Comparison of ENCODE assay signal across 10 mouse cellular contexts in the genomic region with DNA sequence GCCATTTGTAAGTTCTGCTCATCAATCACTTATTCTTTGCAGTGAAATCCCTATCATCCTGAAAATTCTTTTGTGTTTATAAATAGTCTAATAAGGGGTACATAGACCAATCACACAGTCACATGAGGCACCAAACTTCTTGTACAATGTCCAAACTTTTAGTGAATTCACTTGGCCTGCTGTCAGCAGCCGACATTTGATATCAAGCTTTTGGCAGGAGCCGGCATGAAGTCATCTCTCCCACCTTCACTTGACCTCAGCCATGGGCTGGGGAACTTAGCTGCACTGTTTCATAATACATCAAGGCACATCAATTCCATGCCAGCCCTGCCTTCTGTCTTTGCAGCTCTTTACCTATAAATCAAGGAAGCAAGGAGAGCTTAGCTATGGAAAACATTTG.
DNase-seq lines count a peak whose midpoint lies in the region; ATAC-seq lines count a peak whose summit lies in the region.
"Had no signal": no experiment of that assay in that cellular context is flagged by ENCODE, and none has a peak within 500 bp of the region (broad histone marks: within the 10 kb centered on the region; RNA-seq: fewer than 3 reads in every experiment).

No protein-coding gene starts in this region.

- peak; percentile 36 for DNase-seq in adrenal gland, adult 2 months
- no peak for DNase-seq in adrenal gland, adult 18-20 months (ENCODE audit: low spot score in 2 of 2)
- peak; percentile 2 for DNase-seq in ovary, adult 18-20 months (ENCODE audit: low spot score)
- no peak for DNase-seq in ovary, postnatal 10 days (ENCODE audit: low spot score)
- DNase-seq in heart, adult 18-20 months = peak; percentile 78 to 83
- DNase-seq in heart, postnatal 25 days (ENCODE audit: low spot score) = peak; percentile 42
- DNase-seq in natural killer cell, adult 2 months (ENCODE audit: low spot score in 2 of 2) = no peak
- DNase-seq: liver, embryonic 13.5 days; right cerebral cortex, postnatal 4 days had no signal

- intact Hi-C loops in heart, postnatal 25 days (cut with DNase I) = no loop called here

- no peak for ATAC-seq in megakaryocyte-erythroid progenitor cell, adult 5-6 weeks (replicated peaks; ENCODE audit: low FRiP score, low TSS enrichment, poor library complexity, severe bottlenecking)

Comparison
In these comparisons a context has a peak if more than half of its experiments do, and no peak if none do; other contexts are left out.
1. DNase-seq: peak in adrenal gland, adult 2 months (single experiment), ovary, adult 18-20 months (single experiment), heart, adult 18-20 months (2 of 2) and heart, postnatal 25 days (single experiment); none in adrenal gland, adult 18-20 months (0 of 2), ovary, postnatal 10 days (single experiment) and natural killer cell, adult 2 months (0 of 2).